Mouse (Mus musculus): ENCODE measurements at regions not wholly inside any gene's neighbourhood (a gene's known extent, or its start where the extent isn't known, plus 50 kb on each side); places are given as distances from the start of the nearest gene placed in this dataset.
A peak's percentile ranks its signal among the peaks of the same experiment; 100 is the strongest.

- DNase-seq (ENCODE audit: low read depth, low spot score): no peak
These were observed 325.6 kb upstream of the Itga1 start for GRCm38 (mm10) chr13:115427091-115428033.

DNA sequence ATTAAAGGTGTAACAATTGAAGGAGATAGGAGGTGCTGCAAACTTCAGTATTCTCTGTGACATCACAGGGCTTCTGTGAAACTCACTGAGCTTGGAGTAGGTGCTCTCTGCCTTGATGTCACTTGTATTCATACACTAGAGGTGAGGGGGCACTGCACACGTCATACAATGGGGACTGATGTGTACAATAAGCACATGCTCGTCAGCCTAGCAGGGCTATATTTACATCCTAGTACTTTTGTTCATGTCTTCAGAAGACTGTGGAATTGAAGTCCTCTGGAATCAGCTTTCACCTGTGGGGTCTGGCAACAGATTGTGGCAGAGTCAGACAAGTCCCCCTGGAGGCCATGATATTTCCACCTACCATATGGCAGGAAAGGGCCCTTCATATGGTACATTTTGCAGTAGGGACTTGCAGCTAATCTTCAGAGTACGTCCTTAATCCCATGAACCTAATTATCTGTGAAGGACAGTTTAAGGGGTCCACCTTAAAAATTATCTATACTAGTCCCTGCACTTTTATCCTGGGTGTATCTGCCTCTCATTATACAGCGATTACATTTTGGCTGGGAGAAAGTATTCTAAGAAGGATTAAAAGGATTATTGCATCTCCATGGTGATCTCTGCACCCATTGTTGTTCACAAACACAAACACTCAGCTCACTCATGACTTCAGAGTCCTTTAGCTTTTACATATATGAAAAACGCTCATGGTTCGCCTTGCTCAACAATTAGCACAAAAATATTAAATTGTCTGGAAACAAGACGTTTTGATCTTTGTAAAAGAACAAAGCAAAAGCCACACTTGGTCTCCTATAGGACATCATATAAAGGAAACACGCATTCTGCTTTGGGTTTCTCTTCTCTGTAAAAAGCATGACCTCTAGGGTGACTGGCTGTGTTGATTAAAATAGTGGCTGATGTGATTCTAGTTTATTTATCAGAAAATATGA lies 324.1 kb upstream of the Itga1 start:
- peak; percentile 16 for DNase-seq (ENCODE audit: low read depth, low spot score)

GRCm38 (mm10) chr13:115423761-115424160 lies 322.0 kb upstream of the Itga1 start:
- no peak for DNase-seq (ENCODE audit: low read depth, low spot score)

- DNase-seq (ENCODE audit: low read depth, low spot score): no peak
These were observed 319.7 kb upstream of the Itga1 start for GRCm38 (mm10) chr13:115421483-115421882.

DNA sequence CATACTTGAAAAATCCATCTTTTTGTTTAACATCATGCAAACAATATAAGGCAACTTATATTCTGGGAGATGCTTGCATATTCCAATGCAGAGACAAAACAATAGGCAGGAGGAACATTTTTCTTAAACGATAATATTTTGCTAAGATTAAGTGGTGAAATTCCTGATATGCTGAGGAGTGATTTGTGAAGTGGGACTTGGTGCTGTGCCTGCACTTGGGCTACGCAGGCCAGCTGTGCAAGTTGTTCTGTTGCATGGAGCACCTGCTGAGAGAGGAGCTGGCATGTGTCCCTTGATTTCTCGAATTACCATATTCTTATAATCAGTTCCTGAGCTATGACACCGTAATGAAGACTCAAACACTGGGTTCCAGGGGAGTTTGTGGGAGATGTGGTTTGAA lies 316.1 kb upstream of the Itga1 start:
- no peak for DNase-seq (ENCODE audit: low read depth, low spot score)

DNA sequence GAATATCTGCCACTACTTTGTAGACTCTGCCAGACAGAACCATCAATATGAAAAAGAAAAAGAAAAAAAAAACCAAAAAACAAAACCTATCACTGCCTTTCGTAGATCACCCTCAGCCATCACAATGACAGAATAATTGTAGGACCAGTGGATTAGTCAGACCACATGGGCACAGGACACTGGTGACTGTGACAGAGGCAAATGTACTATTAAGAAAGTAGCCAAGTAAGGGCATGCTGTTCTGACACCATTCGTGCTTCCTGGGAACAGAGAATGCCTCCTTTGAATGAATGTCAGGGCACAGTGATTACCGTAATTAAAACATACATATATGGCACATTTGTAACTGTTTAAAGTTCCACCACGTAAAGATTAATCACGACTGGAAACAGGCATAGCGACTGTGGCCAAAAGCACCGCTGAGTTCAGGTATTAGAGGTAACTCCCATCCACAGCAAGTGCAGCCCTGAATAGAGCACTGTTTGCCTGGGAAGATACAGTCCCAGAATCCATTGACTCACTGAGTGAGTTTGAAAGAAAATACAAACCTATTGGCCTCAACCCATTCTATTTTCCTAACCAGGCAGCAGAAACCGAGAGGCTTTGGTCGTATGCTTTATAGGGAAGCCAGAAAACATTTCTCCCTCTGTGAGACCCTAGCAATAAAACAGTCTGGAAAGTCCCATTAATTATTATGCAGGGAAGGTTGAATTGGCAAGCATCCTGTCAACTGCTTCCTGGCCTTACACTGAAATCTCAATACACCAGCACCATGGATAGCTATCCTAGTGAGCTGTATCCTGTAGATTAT lies 312.2 kb upstream of the Itga1 start:
- DNase-seq (ENCODE audit: low read depth, low spot score): no peak

DNA sequence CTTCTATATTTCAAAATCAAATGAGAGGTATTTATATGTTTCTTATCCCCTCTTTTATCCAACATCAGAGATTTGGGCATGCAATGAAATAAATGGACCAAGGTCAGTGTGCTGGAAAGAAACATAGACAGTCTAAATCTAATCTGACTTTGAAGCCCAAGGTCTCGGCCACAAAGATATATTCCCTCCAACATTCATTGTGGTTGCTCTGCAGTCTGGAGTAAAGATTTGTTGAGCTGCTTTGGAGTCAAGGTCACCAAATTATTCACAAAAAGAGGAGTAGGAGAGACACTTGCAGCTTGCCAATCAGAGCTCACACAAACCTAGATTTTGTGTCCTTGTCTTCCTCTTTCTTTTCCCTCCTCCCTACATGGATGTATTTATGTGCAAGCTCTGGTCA lies 304.2 kb upstream of the Itga1 start:
- DNase-seq (ENCODE audit: low read depth, low spot score): no peak

DNA sequence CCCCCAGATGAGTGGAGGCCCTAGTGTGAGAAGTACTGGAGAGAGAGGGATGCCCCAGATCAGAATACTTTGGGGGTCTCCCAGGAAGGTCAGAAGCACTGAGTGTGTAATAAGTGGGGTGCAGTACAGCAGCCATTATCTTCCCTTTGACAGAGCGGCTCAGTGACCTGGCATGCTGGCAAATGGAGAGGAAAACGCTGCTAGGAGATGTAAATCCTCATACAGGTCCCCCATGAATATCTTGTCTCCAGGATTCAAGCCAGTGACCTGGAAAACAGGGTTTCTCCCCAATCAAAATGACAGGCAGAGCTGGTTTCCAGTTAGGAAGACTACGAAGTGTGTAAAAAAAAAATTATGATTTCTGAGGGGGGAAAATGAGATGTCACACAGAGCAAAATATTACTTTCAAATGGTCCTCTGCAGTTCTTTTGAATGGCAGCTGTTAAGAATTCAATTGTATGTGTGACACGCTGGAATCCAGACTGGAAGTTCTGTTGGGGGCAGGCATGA lies 299.0 kb upstream of the Itga1 start:
- no peak for DNase-seq (ENCODE audit: low read depth, low spot score)

GRCm38 (mm10) chr13:115379682-115380081 lies 277.9 kb upstream of the Itga1 start:
- no peak for DNase-seq (ENCODE audit: low read depth, low spot score)

GRCm38 (mm10) chr13:115376180-115376880 lies 274.6 kb upstream of the Itga1 start:
- no peak for DNase-seq (ENCODE audit: low read depth, low spot score)

GRCm38 (mm10) chr13:115361457-115361856 lies 259.7 kb upstream of the Itga1 start:
- DNase-seq (ENCODE audit: low read depth, low spot score): no peak

- DNase-seq (ENCODE audit: low read depth, low spot score): no peak
These were observed 245.2 kb upstream of the Itga1 start for GRCm38 (mm10) chr13:115347022-115347398.

DNA sequence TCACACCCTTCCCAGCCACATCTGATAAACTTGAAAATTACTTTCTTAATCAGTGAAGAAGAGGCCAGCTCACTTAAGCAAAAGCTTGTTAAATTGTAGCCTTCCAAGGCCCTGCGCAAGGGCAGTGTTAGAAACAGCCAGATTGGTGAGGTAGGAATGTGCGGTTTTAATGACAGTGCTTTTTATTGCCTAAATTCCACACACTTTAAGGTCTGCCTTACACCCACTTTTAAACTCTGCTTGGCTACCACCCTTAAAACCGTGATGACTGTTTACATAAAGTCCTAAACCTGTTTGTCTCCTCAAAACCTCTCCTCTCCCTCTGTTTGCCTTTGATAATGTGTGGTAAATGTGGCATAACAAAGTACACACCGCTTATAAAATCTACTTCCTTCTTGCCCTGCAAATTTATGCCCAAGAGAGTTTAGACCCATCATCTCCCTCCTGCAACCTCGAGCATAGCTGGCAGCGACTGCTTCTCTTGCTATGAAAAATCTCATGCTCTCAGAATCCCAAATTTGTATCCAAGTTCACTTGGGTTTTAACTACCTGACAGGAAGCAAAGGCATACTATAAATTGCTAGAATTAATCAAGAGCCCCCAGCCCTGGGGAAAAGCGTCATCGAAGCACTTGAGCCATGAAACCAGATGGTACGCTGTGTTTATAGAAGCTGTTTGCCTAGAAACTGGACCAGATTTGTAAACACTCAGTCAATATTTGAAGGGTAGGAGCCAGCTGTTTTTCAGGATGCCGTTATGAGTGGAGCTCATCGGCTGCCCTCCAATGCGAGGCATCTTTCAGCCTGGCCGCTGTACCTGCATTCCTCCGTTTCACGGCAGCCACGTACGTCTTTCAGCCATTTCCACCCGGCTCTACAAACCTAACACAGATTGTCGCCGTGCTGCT lies 244.6 kb upstream of the Itga1 start:
- no peak for DNase-seq (ENCODE audit: low read depth, low spot score)

GRCm38 (mm10) chr13:115329000-115329960 lies 227.5 kb upstream of the Itga1 start:
- DNase-seq (ENCODE audit: low read depth, low spot score): no peak

GRCm38 (mm10) chr13:115326294-115326693 lies 224.5 kb upstream of the Itga1 start:
- no peak for DNase-seq (ENCODE audit: low read depth, low spot score)

DNA sequence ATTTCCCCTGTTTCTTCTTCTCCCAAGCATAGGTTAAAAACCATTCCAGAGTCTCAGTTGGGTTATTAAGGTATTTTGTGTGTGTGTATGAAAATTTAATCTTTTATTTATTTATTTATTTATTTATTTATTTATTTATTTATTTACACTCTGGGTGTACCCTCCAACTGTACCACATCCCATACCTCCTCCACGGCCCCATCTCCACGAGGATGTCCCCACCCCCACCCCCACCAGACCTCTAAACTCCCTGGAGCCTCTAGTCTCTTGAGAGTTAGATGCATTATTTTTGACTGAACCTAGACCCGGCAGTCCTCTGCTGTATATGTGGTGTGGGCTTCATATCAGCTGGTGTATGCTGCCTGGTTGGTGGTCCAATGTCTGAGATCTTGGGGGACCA lies 214.9 kb upstream of the Itga1 start:
- no peak for DNase-seq (ENCODE audit: low read depth, low spot score)

GRCm38 (mm10) chr13:115308586-115308985 lies 206.8 kb upstream of the Itga1 start:
- no peak for DNase-seq (ENCODE audit: low read depth, low spot score)

DNA sequence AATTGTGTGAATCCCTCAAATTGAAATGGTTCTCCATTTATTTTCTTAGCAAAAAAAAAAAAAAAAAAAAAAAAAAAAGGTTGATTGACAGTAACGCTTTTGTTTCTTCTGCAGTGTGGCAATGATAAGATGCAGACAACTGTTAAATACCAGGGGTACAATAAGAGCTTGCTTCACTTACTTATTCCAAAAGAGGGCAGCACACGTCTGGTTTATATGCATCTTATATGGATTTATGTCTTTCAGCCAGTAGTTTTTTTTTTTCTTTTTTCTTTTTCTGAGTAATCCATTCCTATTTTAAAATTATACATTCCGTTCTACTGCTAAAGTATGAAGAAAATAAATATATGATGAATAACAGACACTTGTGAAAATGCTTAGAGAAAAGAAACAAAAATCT lies 185.6 kb upstream of the Itga1 start:
- peak; percentile 51 for DNase-seq (ENCODE audit: low read depth, low spot score)
